Mouse (Mus musculus) embryonic facial prominence, embryonic 15.5 days (tissue): ENCODE data around the gene Sema4g. TPM values are rescaled to one million over a fixed set of nuclear protein-coding genes. Genes with fewer than 3 reads are reported as not detected.
A peak's percentile ranks its signal among the peaks of the same experiment; 100 is the strongest.

Experiments used
- ATAC-seq: fragments of 200-750 bp; cut with Nextera tagmentation; 2 replicates; pipeline ENCODE4 v1.8.0; 2017; ENCODE audit warnings: low read depth, moderate TSS enrichment; ENCODE audit not compliant: insufficient number of reproducible peaks, low FRiP score, low TSS enrichment
- H3K27ac ChIP-seq: fragments of 300-500 bp; sonication (generic); replicated peaks from 2 replicates; pipeline ENCODE4 v1.5.1; 2015; ENCODE audit warnings: mild to moderate bottlenecking, inconsistent platforms
- H3K27me3 ChIP-seq: fragments of 300-500 bp; sonication (generic); 2 replicates; pipeline ENCODE4 v1.6.1; 2015; ENCODE audit warnings: inconsistent platforms
- H3K36me3 ChIP-seq: fragments of 300-500 bp; sonication (generic); 2 replicates; pipeline ENCODE4 v1.6.1; 2015; ENCODE audit warnings: mild to moderate bottlenecking, inconsistent platforms
- H3K4me1 ChIP-seq: fragments of 300-500 bp; sonication (generic); 2 replicates; pipeline ENCODE4 v1.6.1; 2015; ENCODE audit warnings: inconsistent platforms
- H3K4me2 ChIP-seq: fragments of 300-500 bp; sonication (generic); replicated peaks from 2 replicates; pipeline ENCODE4 v1.6.1; 2015; ENCODE audit warnings: mild to moderate bottlenecking, inconsistent platforms
- H3K4me3 ChIP-seq: fragments of 300-500 bp; sonication (generic); replicated peaks from 2 replicates; pipeline ENCODE4 v1.5.1; 2015; ENCODE audit warnings: mild to moderate bottlenecking, inconsistent platforms
- H3K9ac ChIP-seq: fragments of 300-500 bp; sonication (generic); 2 replicates; pipeline ENCODE4 v1.6.1; 2015; ENCODE audit warnings: inconsistent platforms
- H3K9me3 ChIP-seq: fragments of 300-500 bp; sonication (generic); replicated peaks from 2 replicates; pipeline ENCODE4 v1.6.1; 2016; ENCODE audit warnings: inconsistent platforms
- WGBS: fragments of 180-500 bp; shearing (Covaris S2); methylation state at CpG from one replicate; pipeline ENCODE4 v1.1.7; 2015; 5-methylcytosine and 5-hydroxymethylcytosine counted together
- polyA plus RNA-seq: library from polyadenylated mRNA; unstranded; fragments of >200 nt; fragmentation: Nextera tagmentation; extraction: Ambion mirVana; gene quantifications from 2 replicates; pipeline ENCODE4 v1.2.1, GENCODE M21; 2015

The Sema4g gene
- polyA plus RNA-seq, 1 experiment from 2014 or later: 5.9 TPM

GRCm38 (mm10) chr19:45015518-45016281 lies 26.8 kb downstream of the Sema4g start:
- WGBS: under 1% methylated on average over 34 of the region's 34 CpGs
- H3K36me3 ChIP-seq: peaks cover 12% of the 10 kb centered on the region
- peak overlapping the region; percentile 100 for H3K27ac ChIP-seq
- peak overlapping the region; percentile 54 for H3K9ac ChIP-seq
- peak overlapping the region; percentile 86 for H3K4me2 ChIP-seq
- peak overlapping the region; percentile 67 for H3K4me3 ChIP-seq
- H3K27me3 ChIP-seq: no peaks in the 10 kb centered on the region
- H3K4me1 ChIP-seq: peaks cover 71% of the 10 kb centered on the region
- no peak for ATAC-seq
- no peaks in the 10 kb centered on the region for H3K9me3 ChIP-seq

GRCm38 (mm10) chr19:45016341-45017215 lies 27.7 kb downstream of the Sema4g start:
- peak overlapping the region; percentile 67 for H3K4me3 ChIP-seq
- H3K27ac ChIP-seq: peak overlapping the region; percentile 100
- peak overlapping the region; percentile 54; the same call in 1 of the 2 replicates for H3K9ac ChIP-seq
- H3K36me3 ChIP-seq: peaks cover 8% of the 10 kb centered on the region
- peak overlapping the region; percentile 86 for H3K4me2 ChIP-seq
- peaks cover 80% of the 10 kb centered on the region for H3K4me1 ChIP-seq
- H3K27me3 ChIP-seq: no peaks in the 10 kb centered on the region
- WGBS: under 1% methylated on average over 18 of the region's 18 CpGs
- ATAC-seq: peak; percentile 67
- H3K9me3 ChIP-seq: no peaks in the 10 kb centered on the region

- H3K9ac ChIP-seq: peak overlapping the region; percentile 37; the same call in 1 of the 2 replicates
- peak overlapping the region; percentile 67 for H3K4me3 ChIP-seq
- H3K4me2 ChIP-seq: peak overlapping the region; percentile 86
- peak; percentile 52 for ATAC-seq
- 0% methylated on average over 19 of the region's 27 CpGs for whole genome bisulfite sequencing
- H3K36me3 ChIP-seq: peaks cover 9% of the 10 kb centered on the region
- H3K27ac ChIP-seq: peak overlapping the region; percentile 100
- peaks cover 83% of the 10 kb centered on the region for H3K4me1 ChIP-seq
- H3K27me3 ChIP-seq: no peaks in the 10 kb centered on the region
- H3K9me3 ChIP-seq: no peaks in the 10 kb centered on the region
These were observed 28.4 kb downstream of the Sema4g start for GRCm38 (mm10) chr19:45017216-45017771.

DNA sequence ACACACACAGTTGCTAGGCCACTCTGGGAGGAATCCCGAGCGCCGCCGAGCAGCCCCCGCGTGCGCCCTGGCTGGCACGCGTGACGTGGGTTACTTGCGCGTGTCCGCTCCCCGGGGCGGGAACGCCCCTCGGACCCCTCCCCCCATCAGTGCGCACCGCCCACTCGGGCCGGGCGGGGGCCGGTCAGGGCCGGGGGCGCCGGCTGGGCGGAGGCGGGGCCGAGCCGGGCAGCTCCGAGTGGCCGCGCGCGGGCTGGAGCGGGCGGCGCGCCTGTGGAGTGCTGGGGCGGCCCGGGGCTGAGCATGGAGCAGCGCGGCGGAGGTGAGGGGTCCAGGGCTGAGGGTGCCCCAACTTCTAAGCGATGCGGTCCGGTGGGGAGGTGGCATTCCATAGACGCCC lies 29.0 kb downstream of the Sema4g start:
- H3K4me2 ChIP-seq: peak overlapping the region; percentile 86
- peak overlapping the region; percentile 67 for H3K4me3 ChIP-seq
- H3K36me3 ChIP-seq: peaks cover 15% of the 10 kb centered on the region
- ATAC-seq: peak; percentile 74
- H3K27me3 ChIP-seq: no peaks in the 10 kb centered on the region
- under 1% methylated on average over 46 of the region's 48 CpGs for WGBS
- H3K9ac ChIP-seq: peak overlapping the region; percentile 78
- H3K27ac ChIP-seq: peak overlapping the region; percentile 100
- H3K9me3 ChIP-seq: no peaks in the 10 kb centered on the region
- peaks cover 77% of the 10 kb centered on the region for H3K4me1 ChIP-seq

GRCm38 (mm10) chr19:45018351-45018831 lies 29.5 kb downstream of the Sema4g start:
- H3K4me3 ChIP-seq: peak overlapping the region; percentile 67
- peaks cover 72% of the 10 kb centered on the region for H3K4me1 ChIP-seq
- ATAC-seq: no peak
- H3K36me3 ChIP-seq: peaks cover 17% of the 10 kb centered on the region
- H3K4me2 ChIP-seq: peak overlapping the region; percentile 86
- H3K27ac ChIP-seq: peak overlapping the region; percentile 100
- no peaks in the 10 kb centered on the region for H3K9me3 ChIP-seq
- no peaks in the 10 kb centered on the region for H3K27me3 ChIP-seq
- H3K9ac ChIP-seq: peak overlapping the region; percentile 78
- WGBS: 0% methylated on average over 13 of the region's 13 CpGs

DNA sequence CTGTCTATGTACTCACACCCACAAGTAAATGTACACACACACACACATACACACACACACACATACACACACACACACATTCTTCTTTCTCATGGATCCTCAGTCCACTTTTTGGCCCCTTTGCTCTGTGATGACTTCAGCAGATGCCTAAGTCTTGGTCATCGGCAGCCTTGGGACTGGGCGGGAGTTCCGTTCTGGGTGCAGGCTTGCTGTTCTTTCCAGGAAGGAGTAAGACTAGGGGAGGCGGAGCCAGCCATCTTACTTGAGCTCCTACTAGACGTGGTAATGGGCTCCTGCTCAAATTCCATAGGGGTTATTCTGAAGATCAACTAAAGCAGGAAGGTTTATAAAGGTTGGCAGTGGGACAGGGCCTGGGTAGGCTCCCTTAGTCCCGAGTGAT lies 31.4 kb downstream of the Sema4g start:
- Histone ChIP-seq H3K4me3 (peak overlapping the region; percentile 10), H3K27ac (peak overlapping the region; percentile 11; the same call in 1 of the 2 replicates), H3K4me1 (peaks cover 60% of the 10 kb centered on the region), H3K9ac (0 out of 2 replicates have a peak overlapping the region, but pooled peaks have one; percentile 10), H3K9me3 (no peaks in the 10 kb centered on the region), H3K4me2 (peak overlapping the region; percentile 24), H3K36me3 (peaks cover 35% of the 10 kb centered on the region), H3K27me3 (no peaks in the 10 kb centered on the region)
- no peak for ATAC-seq
- WGBS: 53% methylated on average over 6 of the region's 6 CpGs

- Histone ChIP-seq H3K36me3 (peaks cover 45% of the 10 kb centered on the region), H3K9me3 (no peaks in the 10 kb centered on the region), H3K9ac (no peak overlapping the region), H3K4me2 (no peak overlapping the region), H3K4me1 (peaks cover 58% of the 10 kb centered on the region), H3K4me3 (no peak overlapping the region), H3K27ac (0 out of 2 replicates have a peak overlapping the region, but pooled peaks have one; percentile 17), H3K27me3 (no peaks in the 10 kb centered on the region)
- WGBS: 90% methylated on average over 15 of the region's 15 CpGs
- no peak for ATAC-seq
These were observed 32.5 kb downstream of the Sema4g start for GRCm38 (mm10) chr19:45021362-45021761.

DNA sequence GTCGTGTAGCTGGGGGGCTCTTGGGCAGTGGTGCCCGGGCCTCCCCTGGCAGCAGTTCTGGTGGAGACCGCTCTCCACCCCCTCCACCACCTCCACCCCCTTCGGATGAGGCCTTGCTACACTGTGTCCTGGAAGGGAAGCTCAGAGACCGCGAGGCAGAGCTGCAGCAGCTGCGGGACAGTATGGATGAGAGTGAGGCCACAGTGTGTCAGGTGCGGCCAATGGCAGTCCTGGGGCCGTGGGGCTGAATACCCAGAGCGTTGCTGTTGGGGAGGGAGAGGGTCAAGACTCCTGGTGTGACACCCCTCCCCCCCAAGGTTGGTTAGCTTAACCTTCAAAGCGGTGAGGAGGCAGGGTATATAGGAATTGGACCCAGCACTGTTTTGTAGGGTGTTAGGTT lies 35.1 kb downstream of the Sema4g start:
- Histone ChIP-seq H3K9me3 (no peaks in the 10 kb centered on the region), H3K4me2 (no peak overlapping the region), H3K9ac (no peak overlapping the region), H3K4me3 (no peak overlapping the region), H3K4me1 (peaks cover 51% of the 10 kb centered on the region), H3K27me3 (no peaks in the 10 kb centered on the region), H3K36me3 (peaks cover 64% of the 10 kb centered on the region), H3K27ac (no peak overlapping the region)
- no peak for ATAC-seq
- WGBS: 81% methylated on average over 11 of the region's 11 CpGs

DNA sequence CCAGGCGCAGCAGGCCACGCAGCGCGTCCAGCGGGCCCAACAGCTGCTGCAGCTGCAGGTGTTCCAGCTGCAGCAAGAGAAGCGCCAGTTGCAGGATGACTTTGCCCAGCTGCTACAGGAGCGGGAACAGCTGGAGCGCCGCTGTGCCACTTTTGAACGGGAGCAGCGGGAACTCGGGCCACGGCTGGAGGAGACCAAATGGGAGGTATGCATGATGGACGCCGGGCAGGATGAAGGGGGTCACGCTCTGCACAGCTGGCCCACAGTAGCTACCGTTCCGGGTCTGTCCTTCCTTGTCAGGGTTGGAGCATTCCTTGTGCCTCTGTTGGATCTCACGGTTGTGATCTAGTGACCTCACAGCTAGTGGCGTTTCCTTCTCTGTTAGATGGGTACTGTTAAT lies 35.9 kb downstream of the Sema4g start:
- Histone ChIP-seq H3K4me1 (peaks cover 43% of the 10 kb centered on the region), H3K36me3 (peaks cover 64% of the 10 kb centered on the region), H3K4me3 (no peak overlapping the region), H3K27ac (no peak overlapping the region), H3K9me3 (no peaks in the 10 kb centered on the region), H3K4me2 (no peak overlapping the region), H3K9ac (no peak overlapping the region), H3K27me3 (no peaks in the 10 kb centered on the region)
- WGBS: 84% methylated on average over 20 of the region's 20 CpGs
- no peak for ATAC-seq

- ATAC-seq: no peak
- Histone ChIP-seq H3K27ac (no peak overlapping the region), H3K27me3 (no peaks in the 10 kb centered on the region), H3K4me1 (peaks cover 39% of the 10 kb centered on the region), H3K9ac (no peak overlapping the region), H3K36me3 (peaks cover 64% of the 10 kb centered on the region), H3K9me3 (no peaks in the 10 kb centered on the region), H3K4me3 (no peak overlapping the region), H3K4me2 (no peak overlapping the region)
- WGBS: 65% methylated on average over 37 of the region's 37 CpGs
These were observed 37.2 kb downstream of the Sema4g start for GRCm38 (mm10) chr19:45025937-45026568.
